Mouse (Mus musculus) Patski (cell line): ENCODE measurements around the gene Il10rb. TPM values are rescaled to one million over a fixed set of nuclear protein-coding genes. Genes with fewer than 3 reads are reported as not detected.

Experiments
- ATAC-seq: fragments of 100-300 bp; one replicate; pipeline ENCODE4 v1.8.0; 2021
- CTCF ChIA-PET: fragments of 350-600 bp; sonication (Branson Sonifier 250); formaldehyde crosslinking; loops from one replicate; lab custom pipeline; 2022; ENCODE audit warnings: inconsistent platforms; lab: Charles Lee
- POLR2A ChIA-PET: fragments of 350-600 bp; sonication (Branson Sonifier 250); formaldehyde crosslinking; loops from one replicate; lab custom pipeline; 2022; ENCODE audit warnings: antibody characterized with exemption, inconsistent platforms; lab: Charles Lee
- DNase-seq: peaks from one replicate; pipeline ENCODE4 v3.0.0-alpha.2; 2011; ENCODE audit warnings: low read depth, low spot score
- H3K27me3 ChIP-seq: fragments of 371-371 bp; one replicate; pipeline ENCODE4 v1.5.1; 2021
- CTCF ChIP-seq: fragments of 100-300 bp; IDR thresholded peaks from one replicate; pipeline ENCODE4 v1.5.1; 2021
- in situ Hi-C: fragments of 300-500 bp; cut with MboI; formaldehyde crosslinking; loops from 3 replicates; pipeline ENCODE4 v1.11.1; 2018; ENCODE audit warnings: low pct_unique_long_range_greater_than_20kb, mixed read lengths
- polyA plus RNA-seq: library from polyadenylated mRNA; unstranded; gene quantifications from one replicate; pipeline ENCODE4 v1.2.3, GENCODE M21; 2021

The Il10rb gene
- polyA plus RNA-seq, 1 experiment from 2014 or later, result 50.0 TPM

DNA sequence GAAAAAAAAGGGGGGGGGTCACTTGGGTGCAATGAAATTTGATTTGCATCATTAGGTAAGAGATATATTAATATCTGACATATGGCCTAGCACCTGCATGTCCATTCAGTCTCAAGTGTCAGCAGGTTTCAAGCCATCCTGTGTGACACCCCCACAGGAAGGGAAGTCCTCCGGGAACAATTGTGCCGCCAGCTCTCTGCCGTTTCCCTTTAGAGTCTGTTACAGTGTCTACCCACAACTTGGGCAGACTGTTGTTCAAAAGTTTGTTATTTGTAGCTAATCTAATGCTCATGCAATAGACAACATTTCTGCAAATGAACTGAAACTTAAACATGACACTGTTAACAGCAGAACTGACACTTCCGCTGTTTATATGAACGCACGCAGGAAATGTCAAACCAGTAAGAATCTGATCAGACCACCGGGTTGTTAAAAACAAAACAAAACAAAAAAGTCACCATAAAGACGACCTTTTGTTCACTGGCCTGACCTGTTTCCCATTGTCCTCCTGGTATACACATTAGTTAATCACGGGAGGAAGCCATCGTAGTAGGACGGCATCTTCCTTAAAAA is 55.2 kb downstream of the Il10rb start:
- TF ChIP-seq CTCF, result no peak
- DNase-seq, result no peak
- H3K27me3 ChIP-seq, result no peaks in the 10 kb centered on the region
- in situ Hi-C loops, result no loop called here
- POLR2A ChIA-PET, result interaction anchor here (0.6 kb wide), 1 partner anchor 96 kb away, joined by 3 read pairs; no protein-coding TSS in a partner anchor
- CTCF ChIA-PET, result no interaction called here
- no peak for ATAC-seq

GRCm38 (mm10) chr16:91461773-91462181 is 55.8 kb downstream of the Il10rb start:
- POLR2A ChIA-PET, result no interaction called here
- in situ Hi-C loops, result no loop called here
- no peaks in the 10 kb centered on the region for H3K27me3 ChIP-seq
- ATAC-seq (no peak), DNase-seq (no peak)
- CTCF ChIA-PET, result no interaction called here
- no peak for TF ChIP-seq CTCF

DNA sequence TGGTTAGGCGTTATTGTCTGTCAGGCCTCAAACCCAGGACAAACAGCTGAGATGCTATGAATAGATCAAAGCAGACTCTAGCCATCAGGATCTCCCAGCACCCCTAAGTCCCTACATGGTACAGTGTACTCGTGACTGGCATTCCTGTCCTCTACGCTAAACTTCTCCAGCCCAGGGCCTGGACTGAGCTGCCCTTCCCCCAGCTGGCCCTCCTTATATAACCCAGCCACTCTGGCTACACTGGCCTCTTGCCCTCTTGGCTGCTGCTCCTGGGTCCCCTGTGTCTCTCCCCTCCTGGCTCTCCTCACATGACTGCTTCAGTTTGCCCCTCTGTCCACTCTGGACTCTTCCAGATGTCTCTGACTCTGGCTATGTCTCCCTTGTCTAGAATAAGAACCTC is 56.7 kb downstream of the Il10rb start:
- POLR2A ChIA-PET, result no interaction called here
- TF ChIP-seq CTCF, result no peak
- H3K27me3 ChIP-seq, result no peaks in the 10 kb centered on the region
- in situ Hi-C loops, result no loop called here
- CTCF ChIA-PET, result no interaction called here
- no peak for ATAC-seq
- no peak for DNase-seq

GRCm38 (mm10) chr16:91463400-91463799 is 57.4 kb downstream of the Il10rb start:
- no peaks in the 10 kb centered on the region for H3K27me3 ChIP-seq
- ATAC-seq (no peak), DNase-seq (no peak)
- in situ Hi-C loops, result no loop called here
- POLR2A ChIA-PET, result no interaction called here
- TF ChIP-seq CTCF, result no peak
- CTCF ChIA-PET, result no interaction called here

- ChIA-PET CTCF (no interaction called here), POLR2A (no interaction called here)
- H3K27me3 ChIP-seq, result no peaks in the 10 kb centered on the region
- in situ Hi-C loops, result no loop called here
- DNase-seq (no peak), ATAC-seq (no peak)
- TF ChIP-seq CTCF, result no peak
Observed at GRCm38 (mm10) chr16:91463836-91464400, 58.0 kb downstream of the Il10rb start.

- ChIA-PET CTCF (no interaction called here), POLR2A (no interaction called here)
- no peak for ATAC-seq
- no peak for TF ChIP-seq CTCF
- H3K27me3 ChIP-seq, result no peaks in the 10 kb centered on the region
- in situ Hi-C loops, result no loop called here
- DNase-seq, result no peak
Observed at GRCm38 (mm10) chr16:91464594-91465504, 58.9 kb downstream of the Il10rb start.

GRCm38 (mm10) chr16:91465505-91466240 is 59.7 kb downstream of the Il10rb start:
- H3K27me3 ChIP-seq, result no peaks in the 10 kb centered on the region
- POLR2A ChIA-PET, result no interaction called here
- in situ Hi-C loops, result no loop called here
- CTCF ChIA-PET, result no interaction called here
- no peak for DNase-seq
- TF ChIP-seq CTCF, result no peak
- no peak for ATAC-seq

DNA sequence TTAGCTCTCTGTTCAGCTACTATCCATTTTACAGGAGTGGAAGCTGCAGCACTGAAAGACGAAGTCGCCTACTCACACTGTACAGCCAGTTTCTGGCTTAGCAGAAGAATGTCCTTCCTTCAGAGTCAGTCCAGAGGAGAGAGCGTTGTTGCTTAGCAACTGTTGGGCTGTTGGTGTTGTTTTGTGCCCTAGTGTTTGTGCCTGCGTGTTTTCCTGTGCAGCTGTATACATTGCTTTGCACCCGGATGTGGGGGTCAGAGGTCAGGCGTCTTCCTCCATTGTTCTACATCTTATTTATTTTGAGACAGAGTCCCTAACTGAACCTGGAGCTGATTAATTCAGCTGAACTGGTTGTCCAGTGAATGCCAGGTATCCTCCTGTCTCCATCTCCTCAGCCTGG is 60.6 kb downstream of the Il10rb start:
- DNase-seq, result no peak
- CTCF ChIA-PET, result no interaction called here
- no peak for TF ChIP-seq CTCF
- no peaks in the 10 kb centered on the region for H3K27me3 ChIP-seq
- POLR2A ChIA-PET, result no interaction called here
- no peak for ATAC-seq
- in situ Hi-C loops, result no loop called here

DNA sequence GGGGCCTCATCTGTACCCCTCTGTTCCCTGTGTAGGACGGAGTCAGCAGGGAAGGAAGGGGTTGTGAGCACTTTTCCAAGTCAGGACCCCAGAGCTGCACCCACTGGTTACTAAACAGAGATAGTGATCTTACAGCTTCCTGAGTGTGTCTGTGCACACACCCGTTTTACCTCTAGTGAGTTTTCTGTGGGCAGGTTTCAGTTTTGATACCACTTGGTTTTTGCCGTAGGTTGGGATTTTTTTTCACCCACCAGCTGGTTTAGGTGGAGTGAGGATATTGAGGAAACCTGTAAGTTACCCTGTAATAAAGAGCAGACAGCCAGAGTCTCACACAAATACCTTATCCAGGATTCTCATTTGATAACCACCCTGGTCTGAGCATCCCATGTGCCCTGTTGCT is 64.5 kb downstream of the Il10rb start:
- CTCF ChIA-PET, result no interaction called here
- no peak for DNase-seq
- ATAC-seq, result no peak
- TF ChIP-seq CTCF, result no peak
- POLR2A ChIA-PET, result no interaction called here
- no peaks in the 10 kb centered on the region for H3K27me3 ChIP-seq
- in situ Hi-C loops, result no loop called here

DNA sequence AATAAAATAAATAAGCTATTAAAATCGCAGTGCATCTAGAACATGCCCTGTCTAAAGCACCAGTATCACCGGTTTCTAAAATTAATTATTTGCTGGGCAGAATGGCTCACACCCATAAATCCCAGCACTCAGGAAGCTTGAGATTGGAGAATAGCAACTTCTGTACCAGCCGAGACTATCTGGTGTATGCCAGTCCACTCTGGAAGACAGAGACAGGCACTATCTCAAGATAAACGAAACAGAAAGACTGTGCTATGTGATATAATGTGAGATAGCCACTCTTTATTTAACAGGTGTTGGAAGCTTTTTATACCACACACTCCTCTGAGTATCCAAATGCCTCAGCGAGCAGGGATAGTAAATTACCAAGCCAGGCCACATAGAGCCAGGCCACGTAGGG is 65.5 kb downstream of the Il10rb start:
- ChIA-PET POLR2A (no interaction called here), CTCF (no interaction called here)
- DNase-seq, result no peak
- in situ Hi-C loops, result no loop called here
- TF ChIP-seq CTCF, result no peak
- H3K27me3 ChIP-seq, result no peaks in the 10 kb centered on the region
- no peak for ATAC-seq

Other genes with a start within 250 kb of the Il10rb start
- not detected for gene Olig2, start 180.7 kb upstream of the Il10rb start, polyA plus RNA-seq
- not detected for gene Olig1, start 136.4 kb upstream of the Il10rb start, polyA plus RNA-seq
- gene Ifnar2, start 33.4 kb upstream of the Il10rb start, polyA plus RNA-seq, result 97.8 TPM
- gene Gm21970, start 14.4 kb upstream of the Il10rb start, polyA plus RNA-seq, result 3.8 TPM
- gene Ifnar1, start 79.1 kb downstream of the Il10rb start, polyA plus RNA-seq, result 60.6 TPM
- gene Ifngr2, start 140.9 kb downstream of the Il10rb start, polyA plus RNA-seq, result 31.3 TPM
- gene Tmem50b, start 191.6 kb downstream of the Il10rb start, polyA plus RNA-seq, result 59.8 TPM
- 5.0 TPM for gene Dnajc28, start 212.9 kb downstream of the Il10rb start, polyA plus RNA-seq
- gene Gart, start 240.8 kb downstream of the Il10rb start, polyA plus RNA-seq, result 79.5 TPM
- gene Son, start 241.3 kb downstream of the Il10rb start, polyA plus RNA-seq, result 151 TPM